Mouse (Mus musculus) thymus, adult 2 months (tissue): Measurements from ENCODE around the gene Mgll.

ENCODE experiments used
- CTCF ChIP-seq: fragments of 200-500 bp; IDR thresholded peaks from 2 replicates; pipeline ENCODE4 v1.5.1; 2012; ENCODE audit warnings: mild to moderate bottlenecking, control low read depth, low read length, moderate library complexity, borderline replicate concordance; ENCODE audit not compliant: control insufficient read depth, poor library complexity, insufficient read depth; ENCODE audit errors: extremely low read depth
- POLR2A ChIP-seq: fragments of 200-500 bp; IDR thresholded peaks from 2 replicates; pipeline ENCODE4 v1.6.1; 2012; ENCODE audit warnings: mild to moderate bottlenecking, low read length, control low read depth, moderate library complexity; ENCODE audit not compliant: control insufficient read depth, poor library complexity, insufficient read depth; ENCODE audit errors: extremely low read depth

GRCm38 (mm10) chr6:88712083-88712482 lies 12.1 kb upstream of the Mgll start:
- TF ChIP-seq CTCF, result no peak
- no peak for TF ChIP-seq POLR2A
